Mouse (Mus musculus) stomach, postnatal 0 days (tissue): ENCODE measurements around the gene Cdc45.

Source experiments
- CTCF ChIP-seq: IDR thresholded peaks from 2 replicates; pipeline ENCODE4 v1.5.1; 2016; ENCODE audit warnings: antibody characterized with exemption, low read depth, mild to moderate bottlenecking, moderate library complexity
- EP300 ChIP-seq: optimal IDR thresholded peaks from 2 replicates; pipeline ENCODE3; 2016; ENCODE audit warnings: antibody characterized with exemption

DNA sequence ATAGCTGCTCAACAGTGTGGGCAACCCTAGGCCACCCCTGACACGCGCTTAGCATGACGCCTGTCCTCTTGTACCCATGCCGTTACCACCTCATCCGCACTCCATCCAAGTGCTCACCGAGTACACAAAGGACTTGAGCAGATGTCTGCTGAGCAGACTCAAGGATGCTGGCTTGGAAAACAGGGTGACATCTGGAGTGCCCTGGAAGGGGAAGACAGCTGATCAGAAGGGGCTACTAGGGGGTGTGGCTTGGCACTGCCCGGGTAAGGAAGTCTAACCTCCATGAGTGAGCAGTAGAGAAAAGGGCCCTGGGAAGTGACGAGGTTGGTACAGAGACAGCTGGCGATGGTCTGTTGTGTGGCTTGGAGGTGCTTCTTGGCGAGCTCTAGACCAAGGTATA is 25.1 kb downstream of the Cdc45 start:
- TF ChIP-seq EP300 (no peak), CTCF (no peak)
